Mouse (Mus musculus): Measurements from ENCODE around the gene Hoxa4. TPM values are rescaled to one million over a fixed set of nuclear protein-coding genes. Genes with fewer than 3 reads are reported as not detected.

Gene Hoxa4
- polyA plus RNA-seq, 1 experiment from 2014 or later, result 14.5 TPM

- peak overlapping the region; percentile 64 for H3K4me2 ChIP-seq
- peak overlapping the region; percentile 95 for H3K9ac ChIP-seq
- H3K4me1 ChIP-seq (replicated peaks), result peaks cover 54% of the 10 kb centered on the region
- no peaks in the 10 kb centered on the region for H3K9me3 ChIP-seq
- peak overlapping the region; percentile 99 for H3K27ac ChIP-seq
- H3K4me3 ChIP-seq, result peak overlapping the region; percentile 60
- peaks cover 95% of the 10 kb centered on the region for H3K27me3 ChIP-seq
- WGBS, result 9% methylated on average over 5 of the region's 5 CpGs
- no peak for ATAC-seq (ENCODE audit: low FRiP score)
- no peaks in the 10 kb centered on the region for H3K36me3 ChIP-seq
These were observed 2.4 kb downstream of the Hoxa4 start for GRCm38 (mm10) chr6:52189172-52189591.

DNA sequence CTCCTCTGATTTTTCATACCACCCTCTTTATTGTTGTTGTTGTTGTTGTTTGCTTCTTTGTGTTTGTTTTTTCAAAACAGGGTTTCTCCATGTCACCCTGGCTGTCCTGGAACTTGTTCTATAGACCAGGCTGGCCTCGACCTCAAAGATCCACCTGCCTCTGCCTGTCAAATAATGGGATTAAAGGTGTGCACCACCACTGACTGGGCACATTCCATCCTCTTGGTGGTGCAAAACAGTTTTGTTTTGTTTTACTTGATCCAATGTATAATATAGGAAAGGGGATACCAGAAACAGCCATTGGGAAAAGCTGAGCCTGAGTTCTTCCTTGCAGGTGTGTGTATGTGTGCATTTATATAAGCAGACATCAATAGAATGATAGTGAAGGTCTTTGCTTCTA is 5.1 kb downstream of the Hoxa4 start:
- Histone ChIP-seq H3K9ac (peak overlapping the region; percentile 95), H3K27me3 (peaks cover 97% of the 10 kb centered on the region), H3K36me3 (no peaks in the 10 kb centered on the region), H3K4me3 (0 out of 2 replicates have a peak overlapping the region, but pooled peaks have one; percentile 60), H3K4me1 (replicated peaks) (peaks cover 69% of the 10 kb centered on the region), H3K9me3 (no peaks in the 10 kb centered on the region), H3K27ac (peak overlapping the region; percentile 99), H3K4me2 (peak overlapping the region; percentile 64)
- ATAC-seq (ENCODE audit: low FRiP score), result no peak
- WGBS, result 29% methylated on average over 1 of the region's 1 CpGs

DNA sequence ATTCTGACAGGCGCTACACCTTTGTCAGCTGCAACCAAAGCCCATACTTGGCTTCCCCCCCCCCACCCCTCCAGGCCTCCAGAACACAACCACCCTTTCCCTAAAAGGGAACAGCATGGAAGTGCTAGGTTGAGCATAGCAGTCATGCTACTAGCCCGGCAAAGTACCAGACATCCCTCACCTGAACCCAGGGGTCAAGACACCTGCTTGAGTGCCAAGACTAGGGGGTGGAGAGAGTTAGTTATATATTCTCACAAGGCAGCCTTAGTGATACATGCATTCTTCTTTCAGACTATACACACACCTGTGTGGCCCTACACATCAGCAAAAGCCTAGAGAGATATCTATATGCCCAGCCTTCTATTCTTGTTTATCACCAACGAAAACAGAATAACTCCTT is 5.7 kb downstream of the Hoxa4 start:
- H3K4me1 ChIP-seq (replicated peaks), result peaks cover 71% of the 10 kb centered on the region
- peak overlapping the region; percentile 70 for H3K4me3 ChIP-seq
- H3K4me2 ChIP-seq, result peak overlapping the region; percentile 88
- WGBS, result 15% methylated on average over 3 of the region's 3 CpGs
- no peak for ATAC-seq (ENCODE audit: low FRiP score)
- H3K27me3 ChIP-seq, result peaks cover 97% of the 10 kb centered on the region
- peak overlapping the region; percentile 71 for H3K9ac ChIP-seq
- H3K36me3 ChIP-seq, result no peaks in the 10 kb centered on the region
- peak overlapping the region; percentile 99 for H3K27ac ChIP-seq
- H3K9me3 ChIP-seq, result no peaks in the 10 kb centered on the region

DNA sequence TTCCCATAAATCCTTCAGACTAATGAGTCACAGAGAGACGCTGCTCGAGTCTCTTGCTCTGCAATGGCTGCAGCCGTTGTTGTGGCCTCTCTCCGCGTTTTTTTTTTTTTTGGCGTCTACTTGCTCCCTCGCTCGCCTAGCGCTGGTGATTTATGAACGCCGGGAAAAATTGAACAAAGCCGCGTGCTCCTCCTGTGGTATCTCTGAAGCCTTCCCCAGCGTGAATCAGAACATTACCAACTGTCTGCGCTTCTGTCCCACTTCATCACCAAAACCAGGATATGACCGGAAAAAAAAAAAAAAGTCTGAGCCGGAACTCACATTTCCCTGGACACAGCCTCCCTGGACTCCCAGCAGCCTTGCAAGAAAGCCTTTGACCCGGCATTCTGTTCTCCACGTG is 6.3 kb downstream of the Hoxa4 start:
- H3K4me1 ChIP-seq (replicated peaks), result peaks cover 77% of the 10 kb centered on the region

GRCm38 (mm10) chr6:52184668-52185067 is 6.9 kb downstream of the Hoxa4 start:
- Histone ChIP-seq H3K36me3 (no peaks in the 10 kb centered on the region), H3K4me2 (peak overlapping the region; percentile 88), H3K27me3 (peaks cover 97% of the 10 kb centered on the region), H3K9me3 (no peaks in the 10 kb centered on the region), H3K27ac (peak overlapping the region; percentile 99), H3K9ac (peak overlapping the region; percentile 71), H3K4me3 (peak overlapping the region; percentile 70), H3K4me1 (replicated peaks) (peaks cover 78% of the 10 kb centered on the region)
- ATAC-seq (ENCODE audit: low FRiP score), result no peak
- 5% methylated on average over 6 of the region's 6 CpGs for WGBS

More for the DNA sequence above, 6.3 kb downstream of the Hoxa4 start:
- peak overlapping the region; percentile 99 for H3K27ac ChIP-seq
- peak overlapping the region; percentile 70 for H3K4me3 ChIP-seq
- 1% methylated on average over 19 of the region's 19 CpGs for WGBS
- H3K27me3 ChIP-seq, result peaks cover 97% of the 10 kb centered on the region
- H3K36me3 ChIP-seq, result no peaks in the 10 kb centered on the region
- peak overlapping the region; percentile 71 for H3K9ac ChIP-seq
- H3K4me2 ChIP-seq, result peak overlapping the region; percentile 88
- ATAC-seq (ENCODE audit: low FRiP score), result no peak
- no peaks in the 10 kb centered on the region for H3K9me3 ChIP-seq

DNA sequence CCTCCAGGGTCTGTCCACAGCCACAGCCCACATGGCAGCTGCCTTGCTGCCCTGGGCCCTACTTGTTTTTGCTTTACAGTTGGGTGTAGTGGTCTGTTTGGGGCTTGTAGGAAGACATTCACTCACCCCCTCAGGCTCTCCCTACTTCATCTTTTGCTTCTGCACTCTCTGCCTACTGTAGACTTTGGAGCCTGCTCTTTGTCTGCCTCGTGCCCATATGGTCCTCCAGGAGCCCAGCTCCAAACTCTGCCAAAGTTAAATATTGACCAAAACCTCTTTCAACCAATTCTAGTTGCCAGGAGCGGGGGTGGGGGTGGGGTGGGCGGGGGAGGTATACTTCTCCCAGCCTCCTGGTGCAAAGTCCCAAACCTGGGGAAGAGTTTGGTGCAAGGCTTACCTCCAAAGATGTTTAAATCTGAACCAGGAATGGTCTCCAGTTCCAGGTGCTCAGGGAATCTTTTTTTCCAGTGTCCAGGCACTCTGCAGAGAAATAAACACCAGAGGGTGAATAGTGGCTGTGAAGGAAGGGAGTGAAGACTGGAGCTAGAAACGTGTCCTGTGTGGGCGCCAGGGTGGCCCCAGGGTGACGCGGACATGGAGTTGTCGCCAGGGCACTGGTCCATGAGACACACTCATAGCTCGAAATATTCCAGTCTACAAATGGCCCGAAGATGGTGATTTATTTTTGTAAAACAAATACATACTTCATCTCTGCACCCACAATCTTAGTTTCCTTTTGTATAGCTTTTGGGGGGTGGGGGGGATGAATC is 8.1 kb downstream of the Hoxa4 start:
- H3K4me3 ChIP-seq, result peak overlapping the region; percentile 70
- peak overlapping the region; percentile 71 for H3K9ac ChIP-seq
- H3K27me3 ChIP-seq, result peaks cover 97% of the 10 kb centered on the region
- H3K4me2 ChIP-seq, result peak overlapping the region; percentile 88
- peaks cover 70% of the 10 kb centered on the region for H3K4me1 ChIP-seq (replicated peaks)
- peak overlapping the region; percentile 99 for H3K27ac ChIP-seq
- no peaks in the 10 kb centered on the region for H3K36me3 ChIP-seq
- WGBS, result 11% methylated on average over 10 of the region's 10 CpGs
- no peaks in the 10 kb centered on the region for H3K9me3 ChIP-seq
- ATAC-seq (ENCODE audit: low FRiP score), result no peak

DNA sequence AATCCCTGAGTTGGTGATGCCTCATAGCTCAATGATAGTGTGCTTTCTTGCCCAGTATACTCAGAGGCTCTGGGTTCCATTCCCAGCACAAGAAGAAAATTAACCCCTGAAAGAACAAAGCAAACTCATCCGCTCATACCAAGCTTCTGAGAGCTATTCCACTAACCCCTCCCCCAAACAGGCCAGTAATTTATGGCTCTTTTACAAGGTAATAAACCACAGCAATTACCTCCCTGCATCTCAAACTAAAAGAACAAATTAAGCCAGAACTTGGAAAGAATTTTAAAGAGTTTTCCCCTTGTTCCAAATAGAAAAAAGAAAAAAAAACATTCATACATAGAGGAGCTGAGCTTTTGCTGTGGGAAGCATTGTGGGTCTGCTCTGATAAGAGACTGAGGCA is 8.8 kb downstream of the Hoxa4 start:
- Histone ChIP-seq H3K4me3 (peak overlapping the region; percentile 70), H3K27ac (peak overlapping the region; percentile 99)

GRCm38 (mm10) chr6:52182030-52182429 is 9.5 kb downstream of the Hoxa4 start:
- peak overlapping the region; percentile 70 for H3K4me3 ChIP-seq
- peaks cover 84% of the 10 kb centered on the region for H3K27me3 ChIP-seq
- H3K27ac ChIP-seq, result peak overlapping the region; percentile 99
- no peaks in the 10 kb centered on the region for H3K36me3 ChIP-seq
- WGBS, result 21% methylated on average over 2 of the region's 2 CpGs
- peaks cover 58% of the 10 kb centered on the region for H3K4me1 ChIP-seq (replicated peaks)
- no peaks in the 10 kb centered on the region for H3K9me3 ChIP-seq
- H3K4me2 ChIP-seq, result peak overlapping the region; percentile 88
- no peak for ATAC-seq (ENCODE audit: low FRiP score)
- H3K9ac ChIP-seq, result peak overlapping the region; percentile 97

More for the DNA sequence above, 8.8 kb downstream of the Hoxa4 start:
- 18% methylated on average over 1 of the region's 1 CpGs for WGBS
- Histone ChIP-seq H3K9ac (peak overlapping the region; percentile 97), H3K4me2 (peak overlapping the region; percentile 88), H3K27me3 (peaks cover 91% of the 10 kb centered on the region), H3K36me3 (no peaks in the 10 kb centered on the region), H3K4me1 (replicated peaks) (peaks cover 64% of the 10 kb centered on the region), H3K9me3 (no peaks in the 10 kb centered on the region)
- no peak for ATAC-seq (ENCODE audit: low FRiP score)

DNA sequence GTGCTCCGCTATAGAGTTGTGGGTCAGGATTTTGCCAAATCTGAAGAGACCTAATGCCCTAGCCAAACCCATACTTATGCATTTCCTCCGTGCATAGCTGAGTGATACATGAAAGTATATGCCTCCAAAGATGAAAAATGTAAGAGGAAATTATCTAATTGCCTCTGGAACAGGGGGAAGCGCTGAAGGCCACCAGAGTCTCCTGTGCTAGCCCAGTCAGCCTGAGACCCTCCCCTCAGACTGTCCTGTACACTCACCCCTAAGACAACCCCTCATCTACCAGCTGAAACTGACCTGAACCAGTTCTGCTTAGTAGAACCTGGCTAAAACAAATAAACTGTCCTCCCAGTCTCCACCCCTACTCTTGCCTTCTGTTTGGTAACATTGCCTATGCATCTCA is 10.8 kb downstream of the Hoxa4 start:
- Histone ChIP-seq H3K27ac (peak overlapping the region; percentile 99), H3K27me3 (peaks cover 71% of the 10 kb centered on the region), H3K4me2 (peak overlapping the region; percentile 88), H3K4me3 (peak overlapping the region; percentile 70), H3K9ac (peak overlapping the region; percentile 97), H3K9me3 (no peaks in the 10 kb centered on the region), H3K36me3 (no peaks in the 10 kb centered on the region), H3K4me1 (replicated peaks) (peaks cover 52% of the 10 kb centered on the region)
- WGBS, result 5% methylated on average over 3 of the region's 3 CpGs
- ATAC-seq (ENCODE audit: low FRiP score), result no peak

- peak overlapping the region; percentile 88 for H3K4me2 ChIP-seq
- WGBS, result under 1% methylated on average over 11 of the region's 11 CpGs
These were observed 11.3 kb downstream of the Hoxa4 start for GRCm38 (mm10) chr6:52180213-52180710.

GRCm38 (mm10) chr6:52179690-52180089 is 11.9 kb downstream of the Hoxa4 start:
- Histone ChIP-seq H3K4me2 (peak overlapping the region; percentile 88), H3K4me3 (peak overlapping the region; percentile 70), H3K36me3 (no peaks in the 10 kb centered on the region), H3K27me3 (peaks cover 61% of the 10 kb centered on the region), H3K9me3 (no peaks in the 10 kb centered on the region), H3K27ac (peak overlapping the region; percentile 99), H3K9ac (peak overlapping the region; percentile 97), H3K4me1 (replicated peaks) (peaks cover 43% of the 10 kb centered on the region)
- 2% methylated on average over 10 of the region's 10 CpGs for WGBS
- ATAC-seq (ENCODE audit: low FRiP score), result no peak

More at GRCm38 (mm10) chr6:52180213-52180710, 11.3 kb downstream of the Hoxa4 start:
- Histone ChIP-seq H3K36me3 (no peaks in the 10 kb centered on the region), H3K27me3 (peaks cover 66% of the 10 kb centered on the region), H3K9me3 (no peaks in the 10 kb centered on the region), H3K4me1 (replicated peaks) (peaks cover 48% of the 10 kb centered on the region), H3K27ac (peak overlapping the region; percentile 99), H3K9ac (peak overlapping the region; percentile 97), H3K4me3 (peak overlapping the region; percentile 70)
- no peak for ATAC-seq (ENCODE audit: low FRiP score)

DNA sequence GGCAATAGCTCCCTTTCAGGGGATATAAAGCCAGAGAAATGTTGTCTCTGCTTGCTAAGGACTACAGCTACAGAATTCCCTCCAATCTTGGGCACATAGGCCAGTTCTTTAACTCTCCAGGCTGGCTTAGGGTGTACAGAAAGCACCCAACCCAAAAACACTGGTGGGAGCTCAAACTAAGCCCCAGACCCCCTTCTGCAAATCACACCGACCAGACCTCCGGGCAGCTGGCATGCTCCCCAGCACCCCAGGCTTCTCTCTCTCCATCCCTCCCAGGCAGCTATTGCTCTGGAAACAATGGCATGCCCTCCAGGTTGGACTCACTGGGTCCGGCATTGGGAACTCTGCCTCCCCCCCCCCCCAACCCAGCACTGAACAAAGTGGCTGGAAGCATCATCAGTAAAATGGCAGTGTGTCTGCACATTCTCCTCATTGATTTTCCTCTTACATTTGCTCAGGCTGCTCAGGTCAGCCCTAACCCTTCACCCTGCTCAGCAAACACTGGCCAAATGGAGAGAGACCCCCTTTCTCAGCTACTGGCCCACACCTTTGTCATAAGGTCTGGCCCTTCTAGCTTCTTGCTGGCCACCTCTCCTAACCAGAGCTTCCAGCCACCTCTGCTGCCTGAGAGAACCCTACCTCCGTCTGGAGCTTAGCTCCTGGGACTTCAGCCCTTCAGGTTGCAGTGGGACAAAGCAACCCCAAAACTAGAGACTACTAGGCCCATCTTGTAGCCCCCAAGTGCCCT is 12.5 kb downstream of the Hoxa4 start:
- H3K27ac ChIP-seq, result peak overlapping the region; percentile 99
- peak overlapping the region; percentile 88 for H3K4me2 ChIP-seq
- H3K4me1 ChIP-seq (replicated peaks), result peaks cover 37% of the 10 kb centered on the region
- peak overlapping the region; percentile 97 for H3K9ac ChIP-seq
- 0 out of 2 replicates have a peak, but pooled peaks have one; percentile 5 for ATAC-seq (ENCODE audit: low FRiP score)
- no peaks in the 10 kb centered on the region for H3K36me3 ChIP-seq
- H3K9me3 ChIP-seq, result no peaks in the 10 kb centered on the region
- 1% methylated on average over 4 of the region's 4 CpGs for WGBS
- H3K27me3 ChIP-seq, result peaks cover 55% of the 10 kb centered on the region
- peak overlapping the region; percentile 70 for H3K4me3 ChIP-seq
